Mouse (Mus musculus) layer of hippocampus, adult 9-11 months (tissue): ENCODE data around the gene Abca2.

Source experiments
- DNase-seq: peaks from one replicate; pipeline ENCODE4 v3.0.0; 2022

Abca2 gene

DNA sequence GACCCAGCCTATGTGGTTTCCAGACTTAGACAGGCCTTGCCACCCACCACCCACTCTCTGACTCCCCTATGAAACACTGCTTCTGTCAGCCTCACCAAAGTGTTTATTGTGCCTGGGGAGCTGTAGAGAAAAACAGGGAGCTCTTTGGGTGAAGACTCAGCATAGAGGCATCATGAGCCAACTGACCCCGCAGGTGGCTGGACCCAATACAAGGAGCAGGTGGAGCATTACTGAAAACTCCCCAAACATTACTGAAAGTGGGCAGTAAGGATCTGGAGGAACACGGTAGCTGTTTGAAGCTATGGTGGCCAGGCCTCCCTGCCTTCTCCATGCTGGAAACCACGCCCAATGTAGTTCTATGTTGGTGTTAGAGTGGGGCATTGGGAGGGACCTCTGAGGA is 35.1 kb downstream of the Abca2 start:
- DNase-seq: no peak

DNA sequence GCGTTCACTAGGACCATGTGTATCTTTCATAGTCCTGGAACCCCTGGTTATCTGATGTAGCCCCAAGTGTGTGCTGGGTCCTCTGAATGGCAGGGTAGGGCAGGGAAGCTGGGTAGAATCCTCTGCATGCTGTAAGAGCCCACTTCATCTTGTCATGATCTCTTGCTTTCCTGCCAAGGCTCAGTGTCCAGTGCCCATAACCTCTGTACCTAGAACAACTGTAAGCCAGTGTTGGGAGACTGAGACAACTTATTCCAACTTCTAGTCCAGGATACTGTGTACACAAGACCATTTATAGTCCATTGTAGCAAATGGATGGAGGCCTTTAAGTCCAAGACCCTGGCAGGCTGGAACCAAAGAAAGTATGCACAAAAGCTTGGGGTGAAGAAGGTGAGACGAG is 36.8 kb downstream of the Abca2 start:
- no peak for DNase-seq

DNA sequence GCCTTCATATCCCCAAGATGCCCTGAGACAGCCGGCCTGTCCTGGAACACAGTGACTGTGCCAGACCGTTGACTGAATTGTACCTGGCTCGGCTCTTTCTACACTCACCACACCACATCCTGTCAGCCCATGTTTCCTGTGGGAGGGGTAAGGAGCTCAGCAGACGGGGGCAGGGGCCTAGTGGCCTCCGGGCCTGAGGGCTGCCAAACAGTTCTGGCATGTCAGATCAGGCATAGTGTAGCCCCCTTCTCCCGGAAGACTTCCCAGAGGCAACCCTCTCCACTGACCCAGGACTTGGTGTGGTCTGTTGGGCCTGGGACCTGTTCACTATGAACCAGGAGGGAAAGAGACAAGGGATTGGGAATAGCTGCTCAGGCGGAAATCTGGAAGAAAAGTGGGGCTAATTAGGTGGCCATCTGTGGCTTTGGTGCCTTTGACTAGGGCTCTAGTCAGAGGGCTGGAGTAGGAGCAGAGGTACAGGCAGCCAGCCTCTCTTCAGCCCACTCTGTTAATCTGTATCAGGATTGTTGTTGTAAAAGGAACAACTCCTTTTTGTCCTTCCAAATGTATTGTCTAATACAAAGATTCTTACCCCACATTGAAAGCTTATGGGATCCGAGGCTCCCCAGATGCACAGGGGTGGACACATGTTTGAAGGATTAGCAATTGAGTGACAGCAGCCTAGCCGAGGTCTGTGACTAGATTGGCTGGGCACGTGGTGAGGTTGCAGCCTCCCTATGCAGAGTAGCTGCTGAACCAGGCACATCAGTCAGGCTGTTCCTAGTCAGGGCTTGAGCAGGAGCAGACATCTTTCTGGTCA is 37.5 kb downstream of the Abca2 start:
- DNase-seq: no peak

DNA sequence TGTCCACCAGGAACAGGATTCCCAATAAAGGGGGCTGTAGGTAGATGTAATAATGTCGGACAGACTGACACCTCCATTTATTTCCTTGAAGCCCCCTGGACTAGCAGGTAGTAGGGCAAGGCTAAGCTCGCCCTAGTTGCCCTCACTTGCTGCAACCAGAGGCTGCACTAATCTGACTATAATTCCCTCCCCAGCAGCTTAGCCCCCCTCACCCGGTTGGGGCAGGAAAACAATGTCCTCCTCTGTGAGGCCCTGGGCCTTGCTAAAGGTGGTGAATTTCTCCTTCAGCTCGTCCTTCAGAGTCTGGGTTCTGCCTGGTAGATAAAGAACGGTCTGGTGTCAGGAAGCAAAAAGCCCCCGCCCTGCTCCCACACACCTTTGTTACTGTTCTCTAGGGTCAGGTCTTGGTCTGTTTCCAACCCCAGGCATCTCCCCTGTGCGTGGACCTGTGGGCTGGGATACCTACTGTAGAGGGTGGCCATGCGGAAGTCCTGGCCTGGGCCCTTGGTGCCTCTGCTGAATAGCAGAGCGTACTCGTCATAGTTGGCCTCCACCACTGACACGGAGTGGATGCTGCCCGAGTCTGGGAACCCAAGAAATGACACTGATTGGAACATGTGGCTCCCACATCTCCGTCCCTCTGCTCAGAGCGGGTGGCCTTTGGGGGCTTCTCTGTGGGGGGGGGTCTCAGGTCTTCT is 39.3 kb downstream of the Abca2 start:
- DNase-seq: no peak

DNA sequence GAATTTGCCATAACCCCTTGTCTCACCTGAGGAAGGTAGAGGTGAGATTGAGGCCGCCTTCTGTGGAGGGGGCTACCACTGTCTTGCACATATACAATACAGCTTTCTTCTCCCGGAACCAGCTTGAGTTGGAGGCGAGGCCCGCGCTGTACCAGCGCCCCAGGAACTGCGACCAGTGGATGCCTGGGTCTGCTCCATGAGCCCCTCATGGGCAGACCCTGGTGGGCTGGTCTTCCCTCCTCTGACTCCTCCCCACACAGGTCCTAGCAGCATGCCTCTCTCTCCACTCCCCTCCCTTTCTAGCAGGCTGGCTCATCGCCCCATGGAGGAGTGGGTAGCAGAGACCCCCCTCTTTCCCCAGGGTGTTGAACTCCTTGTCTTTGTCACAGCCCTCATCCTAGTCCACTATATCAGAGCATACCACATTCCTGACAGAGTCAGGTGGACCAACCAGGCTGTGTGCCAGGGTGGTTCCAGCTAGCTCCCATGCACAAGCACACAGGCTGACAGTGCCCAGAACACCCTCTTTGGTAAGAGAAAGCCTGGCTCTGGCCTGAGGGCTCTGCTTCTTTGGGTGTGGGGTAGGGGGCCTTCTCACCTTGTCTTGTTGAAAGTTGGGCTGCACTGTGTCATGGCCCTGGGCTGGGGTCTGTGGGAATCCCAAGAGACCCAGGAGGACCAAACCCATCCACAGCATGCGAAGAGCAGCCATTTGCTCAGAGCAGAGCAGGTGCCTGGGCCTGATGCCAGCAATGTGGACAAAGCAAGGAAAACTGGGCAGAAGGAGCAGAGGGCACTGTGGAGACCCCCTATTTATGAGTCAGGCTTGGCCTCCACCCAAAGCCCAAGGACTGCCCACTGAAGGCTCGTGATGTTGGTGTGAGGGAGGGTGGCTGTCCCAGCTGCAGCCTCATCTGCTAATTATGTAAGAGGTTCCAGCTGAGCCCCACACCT is 40.7 kb downstream of the Abca2 start:
- peak; percentile 81 for DNase-seq

DNA sequence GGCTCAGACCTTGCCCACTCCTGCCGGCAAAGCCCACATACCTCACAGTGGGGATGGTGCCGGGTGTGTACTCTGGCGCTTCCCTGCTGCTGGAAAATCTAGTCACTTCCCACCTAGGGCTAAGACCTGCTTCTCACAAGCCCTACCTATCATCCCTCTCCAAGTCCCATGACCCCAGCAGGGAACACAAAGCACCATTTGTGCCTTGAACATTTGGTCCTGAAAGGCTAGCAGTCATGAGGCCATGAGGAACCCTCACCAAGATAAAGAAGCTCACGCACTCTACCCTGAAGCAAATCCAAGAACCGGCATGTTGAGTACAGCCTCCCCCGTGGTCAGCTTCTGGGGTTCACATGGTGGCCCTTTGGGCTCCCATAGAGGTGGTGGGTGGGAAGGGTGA is 41.5 kb downstream of the Abca2 start, which contains the start of gene Ptgds:
Gene Ptgds (minus strand): TSS at position 78 of the 400 bp plus-strand sequence.
- no peak for DNase-seq

DNA sequence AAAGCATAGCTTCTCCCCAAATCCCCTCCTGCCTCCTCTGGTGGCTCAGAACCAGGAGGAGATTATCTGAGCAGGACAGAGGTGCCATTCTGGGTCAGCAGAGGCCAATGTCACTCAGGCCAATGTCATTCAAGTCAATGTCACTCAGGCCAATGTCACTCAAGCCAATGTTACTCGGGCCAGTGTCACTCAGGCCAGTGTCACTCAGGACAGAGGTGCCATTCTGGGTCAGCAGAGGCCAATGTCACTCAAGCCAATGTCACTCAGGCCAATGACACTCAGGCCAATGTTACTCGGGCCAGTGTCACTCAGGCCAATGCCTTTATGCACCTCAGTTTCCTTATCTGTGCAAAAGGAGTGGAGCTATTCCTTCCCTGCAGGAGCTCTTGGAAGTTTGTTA is 44.0 kb downstream of the Abca2 start:
- DNase-seq: no peak

DNA sequence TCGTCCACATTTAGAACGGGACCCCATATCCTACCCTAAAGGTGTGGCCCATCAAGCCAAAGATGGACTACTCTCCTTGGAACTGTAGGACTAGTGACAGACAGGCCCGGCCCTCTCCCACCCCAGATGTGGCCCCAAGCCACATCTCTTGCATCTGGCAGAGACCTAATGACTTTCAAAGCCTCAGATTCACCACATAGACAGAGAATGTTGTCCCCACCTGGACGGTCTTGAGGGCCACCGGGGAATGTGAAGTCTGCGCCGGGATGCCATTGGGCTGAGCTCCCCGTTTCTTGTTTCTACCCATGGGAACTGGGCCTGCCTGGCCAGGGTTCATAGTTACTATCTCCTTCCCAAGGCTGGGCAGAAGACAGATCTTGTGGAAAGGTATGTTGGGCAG is 49.0 kb downstream of the Abca2 start:
- DNase-seq: no peak

DNA sequence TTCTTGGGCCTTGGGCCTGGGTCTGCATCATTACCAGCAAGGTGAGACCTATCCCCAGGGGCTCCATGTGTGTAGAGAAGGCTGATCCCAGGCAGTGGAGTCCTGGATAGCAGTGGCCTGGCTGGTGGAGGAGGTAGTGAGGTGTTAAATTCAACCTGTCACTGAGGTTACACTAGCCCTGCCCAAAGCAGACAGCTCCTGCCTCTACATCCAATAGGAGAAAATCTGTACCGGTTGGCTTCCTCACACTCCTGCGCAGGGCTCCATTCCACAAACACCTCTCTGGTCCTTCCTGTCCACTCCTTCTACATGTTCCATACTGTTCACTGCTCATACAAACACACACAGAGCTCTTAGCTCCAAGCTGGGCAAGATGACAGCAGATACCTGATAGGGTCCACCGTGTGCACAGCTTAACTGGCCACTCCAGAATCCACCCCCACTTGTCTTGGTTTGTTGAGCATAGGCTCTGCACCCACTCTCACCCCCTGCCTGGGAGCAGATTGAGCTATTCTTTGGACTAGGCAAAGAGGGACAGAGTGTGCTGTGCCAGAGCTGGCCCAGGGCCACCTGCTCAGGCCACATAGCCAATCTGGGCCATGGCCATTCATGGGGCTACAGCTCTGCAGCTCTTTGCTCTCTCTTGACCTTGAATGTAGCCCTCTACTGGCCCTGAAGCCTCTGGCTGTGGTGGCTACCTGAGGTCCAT is 49.6 kb downstream of the Abca2 start:
- peak; percentile 79 for DNase-seq

DNA sequence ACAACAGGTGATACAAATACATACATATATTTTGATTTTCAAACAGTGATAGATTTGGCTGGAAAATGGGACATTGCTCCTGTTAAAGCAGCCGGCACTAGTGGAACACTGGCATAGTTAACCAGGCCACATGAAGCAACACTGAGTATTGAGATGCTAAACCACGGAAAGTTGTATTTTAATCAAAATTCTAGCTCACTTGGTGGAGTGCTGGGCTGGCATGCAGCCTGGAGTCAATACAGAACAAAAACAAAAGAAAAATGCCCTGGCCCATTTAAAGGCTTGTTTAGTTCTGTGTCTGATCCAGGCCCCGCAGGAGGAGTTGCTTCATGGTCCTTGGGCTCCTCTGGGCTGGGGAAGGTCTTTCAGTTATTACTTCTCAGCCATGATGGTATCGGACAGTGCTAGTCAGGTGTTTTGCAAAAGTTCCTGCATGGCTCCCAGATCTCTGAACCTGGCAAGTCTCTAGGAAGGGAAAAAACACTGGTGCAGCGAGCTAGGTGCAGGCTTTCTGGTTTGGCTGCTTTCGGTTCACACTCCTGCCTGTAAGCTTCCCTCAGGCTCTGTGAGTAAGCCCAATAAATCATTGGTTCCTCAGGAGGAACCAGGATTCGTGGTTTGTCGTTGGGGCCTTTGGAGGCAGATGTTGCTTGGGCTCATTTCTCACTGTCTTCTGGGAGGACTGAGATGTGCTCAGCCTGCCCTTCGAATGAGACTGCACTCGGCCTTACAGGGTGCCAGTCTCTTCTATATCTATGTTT is 51.2 kb downstream of the Abca2 start:
- no peak for DNase-seq

DNA sequence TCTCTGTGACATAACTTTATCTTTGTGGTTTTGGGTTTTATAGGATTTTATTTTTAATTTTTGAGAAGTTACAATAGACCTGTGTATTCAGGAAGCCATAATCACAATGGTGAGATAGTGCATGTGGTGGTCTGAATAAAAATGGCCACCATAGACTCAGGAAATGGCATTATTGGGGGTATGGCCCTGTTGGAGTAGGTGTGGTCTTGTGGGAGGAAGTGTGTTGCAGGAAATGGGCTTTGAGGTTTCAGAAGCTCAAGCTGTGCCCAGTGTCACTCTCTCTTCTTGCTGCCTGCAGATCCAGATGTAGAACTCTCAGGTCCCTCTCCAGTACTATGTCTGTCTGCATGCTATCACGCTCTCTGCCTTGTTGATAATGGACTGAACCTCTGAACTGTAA is 52.0 kb downstream of the Abca2 start:
- no peak for DNase-seq

DNA sequence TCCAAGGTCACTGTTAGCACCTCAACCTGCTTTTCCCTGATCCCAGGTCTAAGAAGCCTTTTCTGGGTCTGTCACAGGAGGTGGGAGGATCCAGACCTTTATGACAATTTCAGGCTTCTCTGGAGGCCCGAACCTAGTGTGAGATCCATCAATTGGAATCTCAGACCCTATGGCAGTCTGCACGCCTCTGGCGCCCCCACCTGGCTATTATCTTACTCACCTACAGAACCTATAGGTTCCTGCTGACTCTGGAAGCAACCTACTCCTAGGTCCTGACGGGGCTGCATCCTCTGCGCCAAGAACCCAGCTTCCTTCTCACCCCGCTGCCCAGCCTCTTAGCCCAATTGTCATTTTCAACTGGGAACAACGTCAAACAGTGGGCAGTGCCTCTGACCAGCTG is 54.5 kb downstream of the Abca2 start:
- no peak for DNase-seq

DNA sequence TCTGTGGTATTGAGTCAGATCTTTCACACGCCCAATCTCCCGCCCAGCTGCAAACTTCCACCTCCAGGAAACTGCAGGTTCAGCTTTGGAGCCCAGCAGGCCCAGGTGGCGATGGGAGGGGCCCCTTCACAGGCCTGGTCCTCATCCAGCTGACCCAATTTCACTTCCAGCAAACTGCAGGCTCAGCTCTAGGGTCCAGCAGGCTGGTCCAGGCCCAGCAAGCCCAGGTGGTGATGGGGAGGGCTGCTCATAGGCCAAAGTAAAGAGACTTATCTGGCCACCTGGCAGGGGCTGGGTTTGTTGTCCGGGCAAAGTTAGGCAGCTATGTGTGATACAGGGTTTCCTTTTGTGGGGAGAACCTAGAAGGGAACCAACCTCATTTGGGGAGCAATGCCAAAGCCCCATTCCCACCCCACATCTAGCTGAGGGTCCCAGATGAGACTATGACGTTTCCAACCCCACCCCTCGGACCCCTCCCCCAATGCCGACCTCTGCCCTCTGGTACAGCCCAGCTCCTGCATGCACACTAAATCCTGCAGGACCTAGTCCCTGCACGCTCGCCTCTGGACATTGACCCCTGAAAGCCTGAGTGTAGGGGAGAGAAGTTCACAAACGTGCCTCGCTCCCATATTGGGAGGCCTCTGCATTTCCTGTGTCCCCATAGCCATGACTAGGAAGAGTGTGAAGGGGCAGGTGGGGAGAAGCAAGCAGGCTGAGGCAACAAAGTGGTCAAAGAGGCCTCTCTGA is 56.6 kb downstream of the Abca2 start:
- DNase-seq: no peak

DNA sequence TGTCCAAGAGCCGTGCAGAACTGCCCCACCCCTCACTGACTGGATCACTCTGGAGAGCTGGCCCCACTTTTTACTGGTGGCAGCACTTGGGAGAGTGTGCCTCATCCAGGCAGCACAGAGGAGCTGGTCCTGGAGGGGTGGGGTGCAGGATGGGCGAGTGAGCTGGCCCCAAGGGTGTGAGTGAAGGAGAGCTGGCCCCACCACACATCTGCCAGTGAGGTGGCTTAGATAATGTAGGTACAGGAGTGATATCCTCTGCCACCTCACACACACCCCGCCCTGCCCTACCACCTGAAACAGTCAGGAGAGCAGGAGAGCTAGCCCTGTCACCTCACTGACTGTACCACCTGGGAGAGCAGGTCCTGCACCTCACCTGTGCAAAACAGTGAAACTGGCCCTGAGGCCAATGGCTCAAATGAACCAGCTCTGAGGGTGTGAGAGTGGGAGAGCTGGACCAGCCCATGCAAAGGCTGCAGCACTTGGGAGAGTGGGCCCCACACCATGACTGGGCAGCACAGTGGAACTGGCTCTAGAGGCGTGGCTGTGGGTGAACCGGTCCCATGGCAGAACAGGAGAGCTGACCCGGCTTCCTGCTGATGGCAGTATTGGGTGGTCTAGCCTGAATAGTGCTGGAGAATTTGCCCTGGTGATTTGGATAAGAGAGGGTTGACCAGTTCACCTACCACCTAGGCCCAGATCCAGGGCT is 59.6 kb downstream of the Abca2 start:
- no peak for DNase-seq

DNA sequence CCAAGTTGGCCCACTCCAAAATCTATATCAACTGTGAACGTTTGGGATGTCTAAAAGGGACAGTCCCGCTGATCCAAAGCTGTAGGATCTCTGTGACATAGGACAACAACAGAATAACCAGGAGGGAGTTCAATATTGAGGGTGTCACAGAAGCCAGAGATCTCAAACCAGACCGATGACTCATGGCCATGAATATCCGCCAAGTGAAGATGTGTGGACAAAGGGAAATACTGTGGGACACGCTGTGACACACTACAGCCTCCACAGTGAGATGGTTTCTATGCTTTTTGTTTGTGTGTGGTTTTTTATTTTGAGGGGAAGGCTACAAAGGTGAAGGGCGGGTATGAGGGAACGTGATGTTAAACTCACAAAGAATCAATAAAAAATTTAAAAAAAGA is 60.2 kb downstream of the Abca2 start:
- DNase-seq: no peak

DNA sequence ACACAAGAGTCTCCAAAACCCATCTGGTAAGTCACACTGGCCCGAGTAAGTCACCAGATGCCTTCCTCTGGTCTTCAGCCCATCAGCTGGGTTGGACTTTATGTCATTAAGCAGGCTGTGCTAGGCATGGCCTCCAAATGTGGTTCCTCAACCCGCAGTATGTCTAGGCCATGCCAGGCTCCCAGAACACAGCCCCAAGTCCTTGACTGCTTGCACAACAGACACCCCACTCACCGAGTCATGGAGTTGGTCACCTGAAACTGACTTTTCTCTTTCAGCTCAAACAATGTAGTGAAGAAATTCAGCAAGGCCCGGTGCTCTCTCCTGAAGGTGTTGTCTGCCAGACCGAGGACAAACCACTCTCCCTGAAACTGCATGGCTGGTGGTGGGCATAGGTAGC is 64.5 kb downstream of the Abca2 start:
- DNase-seq: no peak

DNA sequence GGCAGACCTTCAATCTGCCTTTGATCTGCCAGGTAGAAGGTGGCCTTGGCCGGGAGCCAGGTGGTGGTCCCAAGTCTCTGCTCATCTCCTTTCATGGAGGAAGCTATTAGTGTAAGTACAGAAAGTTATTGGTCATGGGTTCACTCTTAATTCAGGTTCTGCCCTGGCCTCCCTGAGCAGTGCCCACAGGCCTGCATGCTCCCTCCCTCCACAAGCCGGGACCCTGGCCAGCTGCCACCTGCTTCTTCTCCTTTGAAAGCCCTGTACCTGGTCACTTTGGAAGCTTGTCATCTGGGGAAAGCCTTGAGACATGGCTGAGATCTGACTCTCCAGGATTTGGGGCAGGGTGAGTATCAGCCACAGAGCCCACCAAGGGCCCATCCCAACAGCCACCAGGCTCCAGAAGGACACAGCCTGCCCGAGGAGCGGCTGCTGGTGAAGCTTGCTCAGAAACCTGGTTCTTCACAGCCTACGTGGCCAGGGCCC is 65.0 kb downstream of the Abca2 start, which contains the start of gene Lcn12:
Gene Lcn12 (minus strand): TSS at position 436 of the 486 bp plus-strand sequence.
- DNase-seq: no peak

DNA sequence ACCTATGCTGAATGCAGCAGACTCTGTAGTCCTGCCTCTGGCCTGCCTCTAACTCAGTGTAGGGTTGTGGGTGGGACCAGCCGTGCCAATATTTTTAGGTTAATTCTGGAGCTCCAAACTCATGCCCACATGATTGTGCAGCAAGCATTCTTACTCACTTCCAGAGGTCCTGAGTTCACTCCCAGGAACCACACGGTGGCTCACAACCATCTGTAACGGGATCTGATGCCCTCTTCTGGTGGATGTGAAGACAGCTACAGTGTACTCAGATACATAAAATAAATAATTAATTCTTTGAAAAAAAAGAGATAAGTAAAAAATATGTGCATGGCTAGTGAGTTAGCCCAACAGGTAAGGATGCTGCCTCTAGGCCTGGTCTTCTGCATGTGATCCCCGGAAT is 68.0 kb downstream of the Abca2 start:
- peak; percentile 44 for DNase-seq
